Mouse (Mus musculus): ENCODE data around the gene Bcar3. TPM values are rescaled to one million over a fixed set of nuclear protein-coding genes. Genes with fewer than 3 reads are reported as not detected.
A peak's percentile ranks its signal among the peaks of the same experiment; 100 is the strongest.

Bcar3 gene
- polyA plus RNA-seq, 1 experiment from 2014 or later = 14.1 TPM

MicroRNA genes within 50 kb of the gene (microRNA counts, 519-probe panel; counts per million panel counts)
- microRNA mmu-miR-760 = 2,065 counts per million, percentile 27 among the panel's probes with 10 or more counts

Small RNA genes lying within 50 kb of the gene (microRNA-seq; reads per million reads assigned to microRNA genes)
- gene Mir760 (56.8 reads per million, percentile 43 among the genes with 10 or more reads in this experiment), gene Mir7657 (not detected)

Other genes starting within 250 kb of the Bcar3 start
- gene Abca4, start 249.7 kb upstream of the Bcar3 start, polyA plus RNA-seq (2015; fragmentation: Nextera tagmentation; extraction: Ambion mirVana) = 0.43 and 0.80 TPM in 2 replicates
- gene Gclm, start 48.6 kb upstream of the Bcar3 start, polyA plus RNA-seq (2015; fragmentation: Nextera tagmentation; extraction: Ambion mirVana) = 82.8 and 119 TPM in 2 replicates
- gene Dnttip2, start 19.7 kb upstream of the Bcar3 start, polyA plus RNA-seq (2015; fragmentation: Nextera tagmentation; extraction: Ambion mirVana) = 63.5 and 72.7 TPM in 2 replicates

Data from stomach, embryonic 15.5 days (tissue).